Mouse (Mus musculus): ENCODE results near the gene Asgr1. TPM values are rescaled to one million over a fixed set of nuclear protein-coding genes. Genes with fewer than 3 reads are reported as not detected.
A peak's percentile ranks its signal among the peaks of the same experiment; 100 is the strongest.
"Not testable (repeated sequence)": the region's sequence is repeated elsewhere in the genome, so short reads cannot be mapped to it uniquely, and the experiment has no call there.

The Asgr1 gene
- polyA plus RNA-seq, 1 experiment: 4.0 TPM

GRCm38 (mm10) chr11:70013408-70013807 lies 40.5 kb upstream of the Asgr1 start:
- H3K36me3 ChIP-seq (ENCODE audit: control insufficient read depth, insufficient read depth): peaks cover 56% of the 10 kb centered on the region
- H3K4me3 ChIP-seq (ENCODE audit: insufficient read depth, poor library complexity, severe bottlenecking): no peak overlapping the region
- peaks cover 2% of the 10 kb centered on the region for H3K79me3 ChIP-seq (ENCODE audit: low read depth)
- TF ChIP-seq MYOG (IDR thresholded peaks at IDR 0.05; ENCODE audit: control insufficient read depth, extremely low read depth, insufficient read length): no peak
- TF ChIP-seq CTCF (IDR thresholded peaks at IDR 0.05; ENCODE audit: control insufficient read depth, insufficient read depth, insufficient read length): no peak
- no peak for TF ChIP-seq FOSL1 (IDR thresholded peaks at IDR 0.05; ENCODE audit: insufficient read depth, low read length, poor library complexity, severe bottlenecking)
- no peak for TF ChIP-seq MAX (IDR thresholded peaks at IDR 0.05)
- TF ChIP-seq CEBPB (IDR thresholded peaks at IDR 0.05; ENCODE audit: low read depth): no peak
- TF ChIP-seq USF1 (IDR thresholded peaks at IDR 0.05; ENCODE audit: low read depth): no peak
- TF ChIP-seq MYOD1 (IDR thresholded peaks at IDR 0.05; ENCODE audit: control insufficient read depth, insufficient read length, low read depth): no peak
- H3K27me3 ChIP-seq (ENCODE audit: control insufficient read depth, insufficient read depth, insufficient read length): no peaks in the 10 kb centered on the region
- H3K79me2 ChIP-seq (ENCODE audit: control insufficient read depth, insufficient read depth): peaks cover 16% of the 10 kb centered on the region
- no peak overlapping the region for H3ac ChIP-seq (ENCODE audit: control insufficient read depth, insufficient read length, low read depth)

- H3K36me3 ChIP-seq (ENCODE audit: control insufficient read depth, insufficient read depth): peaks cover 49% of the 10 kb centered on the region
Measured at GRCm38 (mm10) chr11:70014051-70014450, 39.8 kb upstream of the Asgr1 start.

GRCm38 (mm10) chr11:70014880-70015558 lies 38.9 kb upstream of the Asgr1 start, which contains the start of gene Acadvl:
TSS of gene Acadvl (minus strand) at chr11:70015411.
- H3K79me3 ChIP-seq (ENCODE audit: low read depth): peaks cover 16% of the 10 kb centered on the region
- peaks cover 40% of the 10 kb centered on the region for H3K36me3 ChIP-seq (ENCODE audit: control insufficient read depth, insufficient read depth)
- TF ChIP-seq MYOD1 (IDR thresholded peaks at IDR 0.05; ENCODE audit: control insufficient read depth, insufficient read length, low read depth) (no peak), FOSL1 (IDR thresholded peaks at IDR 0.05; ENCODE audit: insufficient read depth, low read length, poor library complexity, severe bottlenecking) (no peak), MAX (IDR thresholded peaks at IDR 0.05) (peak; percentile 83), USF1 (IDR thresholded peaks at IDR 0.05; ENCODE audit: low read depth) (no peak)
- H3ac ChIP-seq (ENCODE audit: control insufficient read depth, insufficient read length, low read depth): peak within 1 kb of the TSS; percentile 55
- peaks cover 32% of the 10 kb centered on the region for H3K79me2 ChIP-seq (ENCODE audit: control insufficient read depth, insufficient read depth)
- no peaks in the 10 kb centered on the region for H3K27me3 ChIP-seq (ENCODE audit: control insufficient read depth, insufficient read depth, insufficient read length)
- peak within 1 kb of the TSS; percentile 44 for H3K4me3 ChIP-seq (ENCODE audit: insufficient read depth, poor library complexity, severe bottlenecking)

More at GRCm38 (mm10) chr11:70014051-70014450, 39.8 kb upstream of the Asgr1 start:
- Histone ChIP-seq H3K79me2 (ENCODE audit: control insufficient read depth, insufficient read depth) (peaks cover 23% of the 10 kb centered on the region), H3K27me3 (ENCODE audit: control insufficient read depth, insufficient read depth, insufficient read length) (no peaks in the 10 kb centered on the region), H3K4me3 (ENCODE audit: insufficient read depth, poor library complexity, severe bottlenecking) (no peak overlapping the region), H3ac (ENCODE audit: control insufficient read depth, insufficient read length, low read depth) (no peak overlapping the region), H3K79me3 (ENCODE audit: low read depth) (peaks cover 8% of the 10 kb centered on the region)
- TF ChIP-seq MAX (IDR thresholded peaks at IDR 0.05) (no peak), CEBPB (IDR thresholded peaks at IDR 0.05; ENCODE audit: low read depth) (no peak)

- TF ChIP-seq FOSL1 (IDR thresholded peaks at IDR 0.05; ENCODE audit: insufficient read depth, low read length, poor library complexity, severe bottlenecking): no peak
- Histone ChIP-seq H3K27me3 (ENCODE audit: control insufficient read depth, insufficient read depth, insufficient read length) (no peaks in the 10 kb centered on the region), H3K79me3 (ENCODE audit: low read depth) (peaks cover 18% of the 10 kb centered on the region), H3ac (ENCODE audit: control insufficient read depth, insufficient read length, low read depth) (no peak overlapping the region), H3K36me3 (ENCODE audit: control insufficient read depth, insufficient read depth) (peaks cover 33% of the 10 kb centered on the region), H3K79me2 (ENCODE audit: control insufficient read depth, insufficient read depth) (peaks cover 39% of the 10 kb centered on the region), H3K4me3 (ENCODE audit: insufficient read depth, poor library complexity, severe bottlenecking) (no peak overlapping the region)
Measured at GRCm38 (mm10) chr11:70015677-70016076, 38.2 kb upstream of the Asgr1 start.

GRCm38 (mm10) chr11:70016177-70016576 lies 37.7 kb upstream of the Asgr1 start:
- H3K79me3 ChIP-seq (ENCODE audit: low read depth): peaks cover 18% of the 10 kb centered on the region
- H3K79me2 ChIP-seq (ENCODE audit: control insufficient read depth, insufficient read depth): peaks cover 44% of the 10 kb centered on the region
- not testable (repeated sequence) for H3K27me3 ChIP-seq (ENCODE audit: control insufficient read depth, insufficient read depth, insufficient read length); H3K4me3 ChIP-seq (ENCODE audit: insufficient read depth, poor library complexity, severe bottlenecking); H3ac ChIP-seq (ENCODE audit: control insufficient read depth, insufficient read length, low read depth)
- H3K36me3 ChIP-seq (ENCODE audit: control insufficient read depth, insufficient read depth): peaks cover 28% of the 10 kb centered on the region

- Histone ChIP-seq H3K36me3 (ENCODE audit: control insufficient read depth, insufficient read depth) (peaks cover 23% of the 10 kb centered on the region), H3K4me3 (ENCODE audit: insufficient read depth, poor library complexity, severe bottlenecking) (peak within 1 kb of the TSS; percentile 90)
Measured at GRCm38 (mm10) chr11:70016669-70017068, 37.2 kb upstream of the Asgr1 start, which contains the start of gene Dlg4. TSS of gene Dlg4 (plus strand) at chr11:70016942.

More at GRCm38 (mm10) chr11:70016669-70017068, 37.2 kb upstream of the Asgr1 start, which contains the start of gene Dlg4:
- H3K79me3 ChIP-seq (ENCODE audit: low read depth): peaks cover 18% of the 10 kb centered on the region
- H3K27me3 ChIP-seq (ENCODE audit: control insufficient read depth, insufficient read depth, insufficient read length): no peaks in the 10 kb centered on the region
- no peak within 1 kb of the TSS for H3ac ChIP-seq (ENCODE audit: control insufficient read depth, insufficient read length, low read depth)
- TF ChIP-seq USF1 (IDR thresholded peaks at IDR 0.05; ENCODE audit: low read depth): no peak
- TF ChIP-seq MAX (IDR thresholded peaks at IDR 0.05): no peak
- TF ChIP-seq MYOD1 (IDR thresholded peaks at IDR 0.05; ENCODE audit: control insufficient read depth, insufficient read length, low read depth): no peak
- peaks cover 49% of the 10 kb centered on the region for H3K79me2 ChIP-seq (ENCODE audit: control insufficient read depth, insufficient read depth)

Measured in C2C12 (cell line).